ENCODE assay signal across 10 mouse cellular contexts in genomic region chr11:33097855-33098254, GRCm38 (mm10). TPM values are rescaled to one million over a fixed set of nuclear protein-coding genes. Genes with fewer than 3 reads are reported as not detected.
A peak's percentile ranks its signal among the peaks of the same experiment; 100 is the strongest.
DNase-seq lines count a peak whose midpoint lies in the region; ATAC-seq and TF ChIP-seq lines count a peak whose summit lies in the region.
"Had no signal": no experiment of that assay in that cellular context is flagged by ENCODE, and none has a peak within 500 bp of the region (broad histone marks: within the 10 kb centered on the region; RNA-seq: fewer than 3 reads in every experiment).

No protein-coding gene starts in this region.

- H3K4me3 ChIP-seq in heart, embryonic 11.5 days (ENCODE audit: low read depth, low read length), result no peak overlapping the region
- no peak overlapping the region for H3K4me3 ChIP-seq in small intestine, adult 2 months (ENCODE audit: low read depth, low read length)
- H3K4me3 ChIP-seq: erythroblast, embryonic 14.5 days; liver, embryonic 15.5 days had no signal

- no peak overlapping the region for H3K9ac ChIP-seq in heart, embryonic 11.5 days (ENCODE audit: low read depth, low read length)
- H3K9ac ChIP-seq: liver, embryonic 15.5 days had no signal

- H3K27ac ChIP-seq in heart, embryonic 11.5 days (ENCODE audit: low read depth, low read length), result no peak overlapping the region
- no peak overlapping the region for H3K27ac ChIP-seq in small intestine, adult 2 months (ENCODE audit: insufficient read depth, low read depth, low read length)
- H3K27ac ChIP-seq: liver, embryonic 15.5 days had no signal

- peaks cover 12% of the 10 kb centered on the region for H3K27me3 ChIP-seq in heart, embryonic 11.5 days (ENCODE audit: control insufficient read depth, insufficient read depth, low read length)
- H3K27me3 ChIP-seq in small intestine, adult 2 months (ENCODE audit: control insufficient read depth, insufficient read depth, low read length), result no peaks in the 10 kb centered on the region

- H3K4me2 ChIP-seq in heart, embryonic 11.5 days, result no peak overlapping the region
- H3K4me2 ChIP-seq: liver, embryonic 15.5 days had no signal

- intact Hi-C loops in heart, postnatal 36 days (cut with DNase I), result loop anchor here (5.0 to 10.0 kb wide), 5 partner anchors 49 to 381 kb away; partner anchors contain the start of gene Fgf18

- no peaks in the 10 kb centered on the region for H3K9me3 ChIP-seq in heart, embryonic 11.5 days (replicated peaks; ENCODE audit: control insufficient read depth, low read length)
- H3K9me3 ChIP-seq: liver, embryonic 15.5 days had no signal

- ATAC-seq in heart, embryonic 11.5 days (replicated peaks; ENCODE audit: insufficient number of reproducible peaks, low FRiP score, low TSS enrichment), result no peak

- no peak for TF ChIP-seq POLR2A in small intestine, adult 2 months (IDR thresholded peaks at IDR 0.05; ENCODE audit: low read depth, low read length)

- no peaks in the 10 kb centered on the region for H3K36me3 ChIP-seq in heart, embryonic 11.5 days (ENCODE audit: control insufficient read depth, insufficient read depth, low read length)
- H3K36me3 ChIP-seq in small intestine, adult 2 months (ENCODE audit: control insufficient read depth, insufficient read depth, low read length), result no peaks in the 10 kb centered on the region
- H3K36me3 ChIP-seq: liver, embryonic 15.5 days had no signal

- DNase-seq in heart, postnatal 36 days, result peak; percentile 56 to 58
- peak; percentile 35 for DNase-seq in urinary bladder, postnatal 14 days (ENCODE audit: low spot score)
- DNase-seq in urinary bladder, postnatal 36 days (ENCODE audit: low spot score in 2 of 2), result no peak
- peak; percentile 18 for DNase-seq in cerebellum, adult 9-10 months
- DNase-seq in layer of hippocampus, postnatal 25 days (ENCODE audit: extremely low spot score in 1 of 2, low spot score in 1 of 2), result peak; percentile 25 to 75
- no peak for DNase-seq in left cerebral cortex, adult 8-10 months (ENCODE audit: low spot score in 2 of 2)

- no peaks in the 10 kb centered on the region for H3K4me1 ChIP-seq in heart, embryonic 11.5 days (ENCODE audit: control insufficient read depth, insufficient read depth, low read length)
- H3K4me1 ChIP-seq in small intestine, adult 2 months (ENCODE audit: control insufficient read depth, insufficient read depth, insufficient read length, low read length), result no peaks in the 10 kb centered on the region
- H3K4me1 ChIP-seq: liver, embryonic 15.5 days had no signal

- peak; percentile 71; the same call in 1 of the 2 replicates for TF ChIP-seq CTCF in small intestine, adult 2 months (IDR thresholded peaks at IDR 0.05; ENCODE audit: extremely low read depth, insufficient read length, insufficient replicate concordance, low read depth, low read length)

- WGBS in heart, embryonic 11.5 days (ENCODE audit: insufficient replicate concordance), result 33% methylated on average over 8 of the region's 8 CpGs
- WGBS in small intestine, adult 2 months, result 39% methylated on average over 8 of the region's 8 CpGs

RNA-seq across cellular contexts. Expression of gene Fgf18, which starts 49.3 kb away (rescaled TPM):
- total RNA-seq in heart, postnatal 36 days (2021), result 1 to 10 TPM; 2.8 to 3.1 TPM
- polyA plus RNA-seq in heart, embryonic 11.5 days (2014; fragmentation: Nextera tagmentation; extraction: Ambion mirVana), result 1.8 and 2.5 TPM in 2 replicates
- 1 to 10 TPM; 3.9 to 4.3 TPM for total RNA-seq in layer of hippocampus, postnatal 25 days (2021)
- polyA plus RNA-seq in small intestine, adult 2 months (2012; rRNA removed), result 0.09 TPM in 1 of 2 replicates, not detected in the other
- 1 to 10 TPM; 2.2 to 3.9 (median 3.0) TPM for total RNA-seq in left cerebral cortex, adult 8-10 months (2022)
- polyA plus RNA-seq: erythroblast, embryonic 14.5 days had no signal

Comparison
In these comparisons a context has a peak if more than half of its experiments do, and no peak if none do; other contexts are left out.
1. DNase-seq: peak in heart, postnatal 36 days (2 of 2), urinary bladder, postnatal 14 days (single experiment), cerebellum, adult 9-10 months (single experiment) and layer of hippocampus, postnatal 25 days (2 of 2); none in urinary bladder, postnatal 36 days (0 of 2) and left cerebral cortex, adult 8-10 months (0 of 2).